Mouse (Mus musculus): Measurements from ENCODE around the gene Gabarapl2. TPM values are rescaled to one million over a fixed set of nuclear protein-coding genes. Genes with fewer than 3 reads are reported as not detected.

The Gabarapl2 gene
- total RNA-seq, 2 experiments from 2014 or later, result 200 to 212 TPM

Other genes with a start within 250 kb of the Gabarapl2 start
- not detected for gene Ctrb1, start 249.7 kb upstream of the Gabarapl2 start, total RNA-seq (2021)
- 10 to 100 TPM; 47.5 to 53.7 TPM for gene Bcar1, start 196.9 kb upstream of the Gabarapl2 start, total RNA-seq (2021)
- 10 to 100 TPM; 79.4 to 83.6 TPM for gene Cfdp1, start 86.4 kb upstream of the Gabarapl2 start, total RNA-seq (2021)
- 1 to 10 TPM; 2.8 to 3.3 TPM for gene Tmem170, start 64.0 kb upstream of the Gabarapl2 start, total RNA-seq (2021)
- gene Chst5, start 30.3 kb upstream of the Gabarapl2 start, total RNA-seq (2021), result under 1 TPM; 0.62 to 0.85 TPM
- 10 to 100 TPM in 1 of 2 experiments, 1 to 10 TPM in 1; 9.8 to 10.6 TPM for gene Tmem231, start 6.8 kb upstream of the Gabarapl2 start, total RNA-seq (2021)
- gene Adat1, start 51.6 kb downstream of the Gabarapl2 start, total RNA-seq (2021), result 1 to 10 TPM; 4.8 to 5.2 TPM
- gene Kars, start 70.6 kb downstream of the Gabarapl2 start, total RNA-seq (2021), result 10 to 100 TPM; 68.3 to 71.8 TPM
- 10 to 100 TPM; 32.2 to 33.8 TPM for gene Terf2ip, start 70.7 kb downstream of the Gabarapl2 start, total RNA-seq (2021)
- under 1 TPM in 1 of 2 experiments, not detected in 1; 0.22 TPM for gene Gm6793, start 74.3 kb downstream of the Gabarapl2 start, total RNA-seq (2021)